Mouse (Mus musculus): ENCODE measurements around the gene Snd1.

The Snd1 gene

GRCm38 (mm10) chr6:28789685-28790084 lies 314.7 kb downstream of the Snd1 start:
- no peak for DNase-seq (ENCODE audit: low read depth in 2 of 2, low spot score in 2 of 2)

- DNase-seq (ENCODE audit: low read depth in 2 of 2, low spot score in 2 of 2): no peak
Measured at GRCm38 (mm10) chr6:28791183-28791582, 316.2 kb downstream of the Snd1 start.

DNA sequence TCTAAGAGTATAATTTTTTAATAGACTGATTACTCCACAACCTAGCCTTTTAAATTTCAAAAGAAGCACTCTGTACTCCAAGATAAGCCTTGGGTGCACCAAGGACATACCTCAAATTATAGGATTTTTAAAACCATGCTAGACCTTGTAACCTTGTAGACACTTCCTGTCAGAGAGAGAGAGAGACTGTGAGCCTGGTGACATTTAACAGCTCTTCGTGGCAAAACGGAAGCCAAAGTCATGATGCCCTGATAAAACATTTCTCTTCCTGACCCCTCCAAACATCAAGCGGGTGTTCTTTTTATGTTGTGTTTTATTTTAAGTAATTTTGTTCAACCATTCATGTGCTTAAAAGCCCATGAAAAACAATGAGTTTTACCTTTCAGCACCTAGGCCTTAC lies 316.9 kb downstream of the Snd1 start:
- no peak for DNase-seq (ENCODE audit: low read depth in 2 of 2, low spot score in 2 of 2)

DNA sequence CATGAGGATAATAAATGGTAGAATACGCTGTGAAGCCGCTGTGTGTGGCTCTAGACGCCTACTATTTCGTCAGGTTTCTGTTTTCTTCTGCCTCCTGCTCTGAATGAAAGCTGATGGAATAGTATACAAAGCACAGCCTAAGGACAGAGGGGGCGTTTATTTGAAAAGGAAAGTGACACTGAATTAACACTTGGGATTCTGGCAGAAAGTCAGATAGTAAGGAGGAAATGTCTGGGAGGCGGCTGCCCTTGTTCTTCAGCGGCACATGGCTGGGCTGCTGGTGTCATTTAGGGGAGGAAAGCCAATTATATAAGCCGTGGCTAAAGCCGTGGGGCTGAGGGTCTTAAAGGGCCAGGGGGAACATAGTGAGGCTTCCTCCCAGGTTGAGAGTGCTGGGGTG lies 320.4 kb downstream of the Snd1 start:
- DNase-seq (ENCODE audit: low read depth in 2 of 2, low spot score in 2 of 2): no peak

DNA sequence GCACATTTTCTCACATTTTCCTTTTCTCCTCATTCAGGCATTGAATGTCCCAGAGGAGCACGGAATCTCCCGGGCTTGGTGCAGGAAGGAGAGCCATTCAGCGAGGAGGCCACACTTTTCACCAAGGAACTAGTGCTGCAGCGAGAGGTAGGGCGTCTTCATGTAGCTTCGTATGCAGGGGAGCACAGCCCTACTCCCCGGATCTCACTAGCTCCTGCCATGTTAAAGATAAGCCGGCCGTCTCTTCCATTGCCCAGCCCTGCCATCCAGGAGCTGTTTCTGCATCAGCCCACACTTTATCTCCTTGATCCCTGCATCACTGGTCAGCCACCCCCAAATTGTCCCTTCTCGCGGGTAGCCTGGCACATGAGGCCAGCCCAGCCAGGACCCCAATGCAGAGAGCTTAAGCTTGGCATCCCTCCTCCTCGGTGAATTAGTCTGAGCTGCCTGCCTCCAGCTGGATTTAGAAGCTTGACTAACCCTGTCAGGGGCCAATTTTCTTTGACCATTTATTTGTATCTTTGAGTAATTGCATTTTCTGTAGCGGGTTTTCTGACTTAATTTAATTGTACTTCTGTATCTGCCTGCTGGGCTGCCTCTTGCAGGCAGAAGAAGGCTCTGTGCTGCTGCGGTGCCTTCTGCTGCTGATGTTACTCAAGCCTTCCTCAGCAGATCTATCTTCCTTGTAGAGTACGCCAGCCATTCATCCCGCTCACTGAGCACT lies 321.0 kb downstream of the Snd1 start:
- no peak for DNase-seq (ENCODE audit: low read depth in 2 of 2, low spot score in 2 of 2)

- no peak for DNase-seq (ENCODE audit: low read depth in 2 of 2, low spot score in 2 of 2)
Measured at GRCm38 (mm10) chr6:28799818-28800217, 324.9 kb downstream of the Snd1 start.

GRCm38 (mm10) chr6:28800976-28801375 lies 326.0 kb downstream of the Snd1 start:
- no peak for DNase-seq (ENCODE audit: low read depth in 2 of 2, low spot score in 2 of 2)

GRCm38 (mm10) chr6:28803678-28804279 lies 328.8 kb downstream of the Snd1 start:
- DNase-seq (ENCODE audit: low read depth in 2 of 2, low spot score in 2 of 2): no peak

GRCm38 (mm10) chr6:28804751-28805150 lies 329.8 kb downstream of the Snd1 start:
- no peak for DNase-seq (ENCODE audit: low read depth in 2 of 2, low spot score in 2 of 2)

- DNase-seq (ENCODE audit: low read depth in 2 of 2, low spot score in 2 of 2): no peak
Measured at GRCm38 (mm10) chr6:28813057-28813456, 338.1 kb downstream of the Snd1 start.

- DNase-seq (ENCODE audit: low read depth in 2 of 2, low spot score in 2 of 2): no peak
Measured at GRCm38 (mm10) chr6:28814895-28815294, 340.0 kb downstream of the Snd1 start.

DNA sequence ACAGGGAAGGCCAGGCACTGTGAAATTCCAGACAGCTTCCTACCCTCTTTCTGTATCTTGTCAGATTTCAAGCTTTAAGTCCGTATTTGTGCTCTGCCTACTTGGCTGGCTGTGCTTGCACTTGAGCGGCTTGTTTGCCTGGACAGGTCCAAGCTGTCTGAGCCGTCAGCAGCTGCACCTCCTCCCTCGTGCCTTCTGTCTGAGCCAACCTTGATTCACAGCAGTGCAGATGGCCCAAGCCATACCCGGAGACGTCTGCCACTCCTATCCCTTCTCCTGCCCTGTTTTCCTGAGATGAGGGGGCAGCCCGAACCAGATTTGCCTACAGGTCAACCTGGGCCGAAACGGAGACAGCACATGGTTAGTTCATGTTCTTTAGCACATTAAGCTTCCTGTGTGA lies 342.1 kb downstream of the Snd1 start:
- DNase-seq (ENCODE audit: low read depth in 2 of 2, low spot score in 2 of 2): no peak

DNA sequence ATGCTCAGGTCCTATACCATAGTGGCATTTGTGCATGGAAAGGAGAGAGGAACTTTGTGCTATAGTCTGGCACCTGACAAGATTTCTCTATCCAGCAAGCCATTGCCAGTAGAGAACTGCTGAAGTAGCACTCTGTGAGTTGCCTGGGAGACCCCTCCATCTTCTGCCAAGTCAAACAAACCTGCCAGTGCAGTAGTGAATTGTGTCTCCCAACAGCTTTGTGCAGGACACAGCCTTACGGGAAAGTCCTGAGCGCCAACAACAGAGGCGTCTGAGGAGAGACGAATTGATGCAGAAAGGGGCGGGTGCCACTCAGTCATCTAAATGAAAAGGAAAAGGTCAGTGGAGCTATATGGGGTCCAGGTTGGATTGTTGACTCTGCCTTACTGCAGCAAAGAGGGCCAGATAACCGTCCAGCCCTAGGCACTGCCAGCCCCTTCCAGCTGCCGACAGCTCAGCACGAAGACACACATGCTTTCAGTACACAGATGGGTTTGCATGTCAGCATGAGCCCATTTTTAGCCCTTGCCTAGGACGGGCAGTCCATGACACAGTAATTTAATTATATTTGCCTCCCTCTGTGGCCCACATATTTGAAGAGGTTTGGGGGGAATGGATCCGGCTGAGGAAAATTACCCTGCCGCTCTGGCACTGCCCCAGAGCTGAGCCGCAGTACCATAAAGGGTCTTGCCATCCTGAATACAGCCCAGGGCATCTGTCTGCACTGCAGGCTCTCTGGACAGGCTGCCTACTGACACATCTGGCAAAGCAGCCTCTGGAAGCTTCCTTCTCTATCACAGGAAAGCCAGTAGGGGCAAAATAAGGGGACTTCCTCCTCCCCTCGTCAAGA lies 344.8 kb downstream of the Snd1 start:
- no peak for DNase-seq (ENCODE audit: low read depth in 2 of 2, low spot score in 2 of 2)

- no peak for DNase-seq (ENCODE audit: low read depth in 2 of 2, low spot score in 2 of 2)
Measured at GRCm38 (mm10) chr6:28822296-28822695, 347.4 kb downstream of the Snd1 start.

GRCm38 (mm10) chr6:28823375-28823774 lies 348.4 kb downstream of the Snd1 start:
- no peak for DNase-seq (ENCODE audit: low read depth in 2 of 2, low spot score in 2 of 2)

GRCm38 (mm10) chr6:28823802-28824201 lies 348.9 kb downstream of the Snd1 start:
- DNase-seq (ENCODE audit: low read depth in 2 of 2, low spot score in 2 of 2): no peak

- no peak for DNase-seq (ENCODE audit: low read depth in 2 of 2, low spot score in 2 of 2)
Measured at GRCm38 (mm10) chr6:28825894-28826293, 351.0 kb downstream of the Snd1 start.

GRCm38 (mm10) chr6:28826689-28827389 lies 351.9 kb downstream of the Snd1 start:
- no peak for DNase-seq (ENCODE audit: low read depth in 2 of 2, low spot score in 2 of 2)

- no peak for DNase-seq (ENCODE audit: low read depth in 2 of 2, low spot score in 2 of 2)
Measured at GRCm38 (mm10) chr6:28827565-28827964, 352.6 kb downstream of the Snd1 start.

- no peak for DNase-seq (ENCODE audit: low read depth in 2 of 2, low spot score in 2 of 2)
Measured at GRCm38 (mm10) chr6:28828593-28828992, 353.7 kb downstream of the Snd1 start.

- DNase-seq (ENCODE audit: low read depth in 2 of 2, low spot score in 2 of 2): no peak
Measured at GRCm38 (mm10) chr6:28830306-28830705, 355.4 kb downstream of the Snd1 start.
